Mouse (Mus musculus) urinary bladder, postnatal 25 days (tissue): ENCODE results near the gene Tgfbr1.

Experiments
- DNase-seq: peaks from one replicate; pipeline ENCODE4 v3.0.0; 2022; ENCODE audit warnings: low spot score

Gene Tgfbr1

DNA sequence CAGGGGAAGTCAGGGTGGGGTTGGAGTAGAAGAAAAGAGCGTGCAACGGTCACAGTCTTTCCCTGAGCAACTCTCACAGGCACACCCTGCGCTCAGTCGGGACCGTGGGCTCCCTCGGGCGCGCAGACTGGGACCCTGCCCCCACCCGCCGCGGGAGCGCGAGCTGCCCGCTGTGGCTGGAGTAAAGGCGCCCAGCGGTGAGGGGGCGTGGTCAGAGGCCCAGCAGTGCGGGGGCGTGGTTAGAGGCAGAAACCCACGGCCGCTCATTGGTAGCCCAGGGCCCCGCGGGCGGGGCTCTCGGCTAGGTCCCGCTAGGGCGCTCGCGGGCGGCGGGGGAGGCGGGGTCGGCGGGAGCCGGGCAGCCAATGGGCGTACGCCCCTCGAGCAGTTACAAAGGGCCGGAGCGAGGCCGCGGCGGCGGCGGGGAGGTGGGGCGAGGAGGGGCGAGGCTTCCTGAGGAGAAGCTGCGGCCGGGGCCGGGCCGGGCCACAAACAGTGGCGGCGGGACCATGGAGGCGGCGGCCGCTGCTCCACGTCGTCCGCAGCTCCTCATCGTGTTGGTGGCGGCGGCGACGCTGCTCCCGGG, at the start of gene Tgfbr1:
Gene Tgfbr1 (plus strand): TSS at position 420 of the 586 bp plus-strand sequence.
- DNase-seq: peak; percentile 99

DNA sequence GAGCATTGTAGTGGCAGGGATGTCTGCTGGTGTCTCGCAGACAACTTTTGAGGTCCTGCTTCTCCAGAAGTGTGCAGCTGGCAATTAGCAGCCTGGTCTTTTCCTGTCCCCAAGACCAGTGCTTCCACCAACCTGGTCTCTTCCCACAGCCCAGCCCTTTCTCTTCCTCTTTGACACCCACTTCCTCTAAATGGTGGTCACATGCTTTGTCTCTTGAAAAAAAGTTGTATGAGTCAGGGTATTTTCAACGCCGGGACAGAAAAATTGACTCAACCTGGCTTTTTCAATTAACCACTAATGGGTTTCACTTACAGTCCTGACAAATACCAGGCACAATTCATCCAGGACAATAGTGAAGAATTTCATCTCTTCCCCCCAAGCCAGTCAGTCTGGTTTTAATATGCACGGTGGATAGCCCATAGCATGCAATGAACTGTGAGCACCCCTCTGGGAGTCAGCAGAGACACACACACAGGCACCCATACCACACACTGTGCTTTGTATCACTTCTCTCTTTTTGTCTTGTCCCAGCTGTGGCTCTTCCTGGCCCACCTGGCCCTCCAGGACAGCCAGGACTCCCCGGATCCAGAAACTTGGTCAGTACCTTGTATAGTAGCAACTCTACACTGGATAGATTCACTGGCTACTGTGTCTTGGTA, 49.6 kb upstream of the Tgfbr1 start:
- no peak for DNase-seq

DNA sequence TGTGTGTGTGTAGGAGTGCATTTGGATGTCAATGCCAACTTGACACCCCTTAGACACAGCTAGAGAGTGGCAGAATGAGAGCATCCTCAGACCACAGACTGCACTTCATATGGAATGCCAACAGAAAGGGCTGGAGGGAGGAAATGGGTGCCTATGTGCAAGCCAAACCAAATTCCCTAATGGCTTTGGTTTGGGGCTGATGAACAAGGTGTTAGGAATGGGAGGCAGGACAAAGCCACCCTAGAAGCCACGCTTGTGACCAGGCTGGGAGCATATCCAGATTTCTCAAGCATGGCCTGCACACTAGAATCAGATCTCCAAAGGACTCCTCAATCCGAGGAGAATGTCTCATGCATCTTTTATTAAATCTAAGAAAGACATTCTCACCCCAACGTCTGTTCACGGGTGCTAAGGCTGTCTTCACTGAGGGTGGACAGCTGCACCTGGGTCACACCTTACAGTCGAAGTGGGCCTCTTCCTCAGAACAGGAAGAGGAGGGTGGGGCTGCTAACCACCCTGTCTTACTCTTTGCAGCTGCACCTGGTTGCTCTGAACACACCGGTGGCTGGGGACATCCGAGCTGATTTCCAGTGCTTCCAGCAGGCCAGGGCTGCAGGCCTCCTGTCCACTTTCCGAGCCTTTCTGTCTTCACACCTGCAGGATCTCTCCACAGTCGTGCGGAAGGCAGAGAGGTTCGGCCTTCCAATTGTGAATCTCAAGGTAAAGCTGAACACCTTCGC, 43.0 kb upstream of the Tgfbr1 start:
- no peak for DNase-seq

DNA sequence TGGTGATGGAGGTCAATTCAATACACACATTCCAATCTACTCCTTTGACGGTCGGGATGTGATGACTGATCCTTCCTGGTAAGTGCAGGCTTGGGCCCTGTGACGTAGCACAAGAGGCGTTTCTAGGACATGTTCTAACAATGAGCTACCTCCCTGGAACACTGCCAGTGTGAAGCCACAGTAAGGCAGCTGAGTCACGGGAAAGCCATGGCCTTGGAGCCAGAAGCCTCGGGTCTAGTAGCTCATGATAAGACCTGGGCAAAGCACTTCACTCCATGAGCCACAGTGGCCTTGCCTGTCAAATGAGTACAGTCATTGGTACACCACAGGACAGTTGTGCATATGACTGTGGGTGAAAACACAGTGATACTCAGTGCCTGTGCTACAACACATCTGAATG, 42.2 kb upstream of the Tgfbr1 start:
- DNase-seq: peak; percentile 58

DNA sequence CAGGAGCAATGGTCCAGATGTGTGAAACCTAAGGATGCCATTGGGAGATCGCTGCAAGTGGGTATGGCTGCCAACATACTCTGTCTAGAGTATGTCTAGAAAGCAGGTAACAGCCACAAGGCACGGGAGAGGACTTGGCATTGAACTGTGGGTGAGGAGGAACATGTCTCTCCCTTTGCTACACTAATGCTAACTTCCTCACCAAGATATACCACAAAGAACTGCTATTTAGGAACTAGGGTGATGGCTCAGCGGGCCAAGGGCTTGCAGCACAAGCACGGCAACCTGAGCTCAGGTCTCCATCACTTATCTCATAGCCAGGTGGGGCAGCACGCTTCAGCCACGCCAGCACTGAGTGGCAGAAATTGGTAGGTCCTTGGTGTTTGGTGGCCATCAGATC, 41.6 kb upstream of the Tgfbr1 start:
- no peak for DNase-seq

DNA sequence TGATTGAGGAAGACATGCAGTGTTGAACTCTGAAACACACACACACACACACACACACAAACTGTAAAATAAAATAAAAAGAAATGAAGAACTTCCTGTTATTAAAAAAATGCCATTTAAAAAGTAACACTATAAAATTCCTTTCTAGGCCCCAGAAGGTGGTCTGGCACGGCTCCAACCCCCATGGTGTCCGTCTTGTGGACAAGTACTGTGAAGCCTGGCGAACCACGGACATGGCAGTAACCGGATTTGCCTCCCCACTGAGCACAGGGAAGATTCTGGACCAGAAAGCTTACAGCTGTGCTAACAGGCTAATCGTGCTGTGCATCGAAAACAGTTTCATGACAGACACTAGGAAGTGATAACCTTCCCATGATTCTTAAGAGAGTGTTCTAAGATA, 41.1 kb upstream of the Tgfbr1 start:
- no peak for DNase-seq

DNA sequence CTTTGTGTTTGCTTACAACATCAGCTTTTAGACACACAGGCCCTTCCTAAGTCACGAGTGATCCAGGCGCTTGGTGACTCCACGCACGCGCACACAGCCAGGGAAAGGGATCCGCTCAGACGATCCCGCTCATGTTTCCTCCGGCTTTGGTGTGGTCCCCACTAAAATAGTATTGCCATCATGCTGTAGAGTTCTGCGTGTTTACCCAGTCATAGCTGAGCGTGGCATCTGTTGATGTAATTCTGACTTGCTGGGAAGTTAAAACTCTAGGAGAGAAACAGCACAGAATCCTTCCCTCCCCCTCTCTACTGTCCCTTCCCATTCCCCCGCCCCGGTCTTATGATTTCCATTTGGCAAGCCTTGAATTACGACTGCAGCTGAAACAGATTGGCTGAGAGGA, 40.3 kb upstream of the Tgfbr1 start:
- DNase-seq: no peak

DNA sequence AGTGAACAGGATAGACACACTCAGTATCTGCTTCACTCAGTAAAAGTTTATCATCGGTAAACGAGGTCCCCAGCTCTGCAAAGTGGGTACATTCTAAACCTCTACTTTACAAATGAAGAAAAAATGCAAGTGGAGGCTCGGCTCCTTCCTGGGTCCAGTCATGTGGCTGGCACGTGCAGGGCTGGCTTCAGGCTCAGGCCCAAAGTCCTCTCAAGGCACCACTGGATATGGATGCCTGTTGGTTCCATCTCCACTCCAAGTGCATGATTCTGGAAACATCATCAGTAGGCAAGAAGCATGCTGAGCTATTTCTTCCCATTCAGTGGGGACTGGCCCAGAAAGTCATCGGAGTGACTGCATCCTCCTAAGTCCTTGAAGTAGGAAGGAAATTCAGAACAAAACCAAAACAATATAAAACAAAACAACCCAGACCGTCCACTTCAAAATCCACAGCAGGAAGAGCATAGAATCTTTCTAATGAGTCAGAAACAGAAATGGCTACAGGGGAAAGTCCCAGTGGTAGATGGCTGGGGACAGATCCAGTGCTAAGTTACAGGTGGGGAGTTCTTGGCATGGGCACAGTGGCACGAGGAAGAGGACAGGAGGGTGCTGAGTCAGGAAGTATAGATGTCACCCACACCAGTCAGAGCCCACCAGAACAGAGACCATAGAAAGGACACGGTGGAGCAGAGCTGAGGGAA, 39.2 kb upstream of the Tgfbr1 start:
- DNase-seq: no peak

DNA sequence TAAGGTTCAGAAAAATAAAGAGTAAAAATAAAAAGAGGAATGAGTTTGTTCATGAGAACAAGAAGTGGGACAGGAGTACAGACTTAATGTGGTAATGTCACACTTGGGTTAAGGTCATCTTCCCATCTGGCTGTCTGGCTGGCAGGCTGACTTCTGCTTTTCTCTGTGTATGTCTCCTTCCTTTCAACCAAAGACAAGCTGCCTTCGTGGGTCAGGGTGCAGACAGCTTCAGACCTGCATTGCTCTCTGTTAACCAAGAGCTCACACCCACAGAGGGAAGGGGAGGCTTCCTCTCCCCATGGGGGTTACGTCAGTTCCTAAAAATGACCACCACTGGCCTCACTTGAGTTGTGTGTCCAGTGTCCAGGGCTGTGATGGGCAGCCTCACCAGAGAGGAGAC, 37.6 kb upstream of the Tgfbr1 start:
- no peak for DNase-seq

DNA sequence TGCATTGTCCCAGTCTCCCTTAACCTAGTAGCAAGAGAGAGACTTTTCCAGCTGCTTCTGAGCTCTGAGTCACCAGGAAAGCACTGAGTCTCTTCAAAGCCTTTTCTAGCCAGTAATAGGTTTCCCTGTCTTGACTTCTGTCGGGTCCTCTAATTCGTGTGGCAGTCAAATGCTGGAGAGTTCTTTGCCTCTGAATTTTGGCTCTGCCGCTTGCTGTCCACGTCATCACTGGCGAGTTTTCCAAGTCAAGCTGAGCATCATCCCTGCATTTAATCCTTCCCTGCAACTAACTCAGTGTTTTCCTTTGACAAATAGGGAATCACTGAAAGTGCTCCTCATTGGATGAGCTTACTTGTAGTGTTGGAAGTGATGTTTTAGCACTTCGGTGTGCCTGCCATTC, 36.6 kb upstream of the Tgfbr1 start:
- no peak for DNase-seq

DNA sequence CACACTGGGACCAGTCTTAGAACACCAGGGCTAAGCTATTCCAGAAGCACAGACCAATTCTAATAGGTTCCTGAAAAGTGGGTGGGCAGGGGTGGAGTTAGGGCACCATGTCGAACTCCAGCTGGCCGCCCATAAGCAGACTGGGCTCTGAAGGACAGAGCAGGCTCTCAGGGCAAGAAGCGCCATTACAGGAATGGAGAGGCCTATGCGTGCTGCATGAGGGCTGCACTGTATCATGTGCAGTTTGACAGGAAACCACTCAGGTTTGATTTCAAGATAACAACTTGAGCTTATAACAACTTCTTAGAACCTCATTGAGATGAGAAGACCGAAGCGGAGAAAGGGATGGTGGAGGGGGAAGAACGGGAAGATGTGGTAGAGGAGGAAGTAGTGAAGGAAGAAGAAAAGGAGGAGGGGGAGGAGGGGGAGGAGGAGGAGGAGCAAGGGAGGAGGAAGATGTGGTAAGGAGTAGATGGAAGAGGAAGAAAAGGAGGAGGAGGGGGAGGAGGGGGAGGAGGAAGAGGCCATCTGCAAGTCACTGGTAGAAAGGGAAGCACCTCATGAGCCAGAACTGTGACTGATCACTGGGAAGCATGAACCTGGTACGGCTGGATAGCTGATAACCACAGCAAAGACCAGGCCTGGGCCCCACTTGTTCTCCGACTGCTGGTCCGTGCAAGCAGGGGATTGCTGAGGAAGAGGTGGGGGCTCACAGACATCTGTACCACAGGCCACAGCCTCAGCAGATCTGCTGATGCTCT, 33.3 kb upstream of the Tgfbr1 start:
- DNase-seq: no peak

DNA sequence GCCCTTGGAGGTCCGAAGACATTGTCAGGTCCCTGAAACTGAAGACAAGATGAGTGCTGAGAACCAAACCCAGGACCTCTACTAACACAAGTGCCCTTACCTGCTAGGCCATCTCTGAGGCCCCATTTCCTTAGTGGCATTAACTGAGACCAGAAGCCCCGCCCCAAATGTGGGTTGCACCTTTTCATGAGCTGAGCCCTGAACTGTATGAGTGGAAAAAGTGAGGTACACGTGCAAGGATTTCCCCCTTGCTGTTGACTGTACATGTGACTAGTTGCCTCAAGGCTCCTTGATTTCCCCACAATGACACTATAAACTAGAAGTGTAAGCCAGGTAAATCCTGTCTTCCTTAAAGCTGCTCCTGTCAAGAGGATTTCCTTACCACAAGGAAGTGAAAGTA, 30.7 kb upstream of the Tgfbr1 start:
- DNase-seq: no peak

DNA sequence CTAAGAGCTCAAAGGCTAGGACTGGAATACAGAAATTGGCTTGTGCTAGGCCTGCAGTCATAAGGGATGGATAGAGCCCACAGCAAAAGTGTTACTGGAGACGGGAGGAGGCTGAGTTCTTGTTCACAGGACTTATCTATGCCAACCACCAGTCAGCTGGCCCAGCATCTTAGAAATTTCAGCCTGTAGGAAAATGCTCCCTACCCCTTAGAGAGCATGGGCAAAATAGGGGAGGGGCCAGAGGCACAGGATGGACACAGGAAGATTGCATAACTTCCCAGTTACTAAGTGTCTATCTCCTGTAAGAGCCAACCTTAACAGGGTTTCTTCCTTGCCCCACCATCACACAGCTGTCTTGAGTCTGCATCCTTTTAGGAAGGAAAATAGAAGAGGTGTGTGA, 28.8 kb upstream of the Tgfbr1 start:
- no peak for DNase-seq

DNA sequence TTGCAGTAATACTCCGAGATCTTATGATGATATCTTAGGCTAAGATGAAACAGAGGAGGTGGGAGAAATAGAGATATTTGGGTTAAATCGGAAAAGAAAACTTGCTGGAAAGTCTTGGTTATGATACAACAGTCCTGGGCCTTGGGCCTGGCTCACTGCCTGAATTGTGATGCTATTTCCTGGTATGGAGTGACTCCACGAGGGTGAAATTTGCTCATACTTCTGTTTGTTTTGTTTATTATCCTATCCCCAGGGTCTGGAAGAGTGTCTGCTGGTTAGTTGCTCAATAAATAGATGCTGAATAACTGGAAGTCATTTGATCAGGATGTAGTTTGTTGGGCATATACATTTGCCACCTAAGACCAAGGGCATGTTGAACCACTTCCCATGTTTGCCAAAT, 25.2 kb upstream of the Tgfbr1 start:
- DNase-seq: no peak

DNA sequence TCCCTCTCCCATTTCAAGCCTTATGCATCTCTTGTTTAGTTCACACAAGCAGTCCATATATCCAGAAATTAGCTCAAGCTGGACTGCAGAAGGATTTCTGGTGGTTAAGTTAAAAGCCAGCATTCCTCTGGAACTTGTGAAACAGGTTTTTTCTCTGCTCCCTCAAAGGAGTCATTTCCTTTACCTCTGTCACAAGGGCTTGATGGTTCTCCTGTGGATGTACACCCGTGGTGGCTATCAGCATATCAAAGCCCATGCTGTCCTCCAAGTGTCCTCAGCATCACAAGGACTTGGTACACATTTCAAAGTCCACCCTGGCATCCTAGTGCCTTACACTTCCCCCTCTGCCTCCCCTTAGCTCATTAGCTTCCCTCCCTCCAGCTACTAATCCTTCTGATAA, 23.7 kb upstream of the Tgfbr1 start:
- no peak for DNase-seq

DNA sequence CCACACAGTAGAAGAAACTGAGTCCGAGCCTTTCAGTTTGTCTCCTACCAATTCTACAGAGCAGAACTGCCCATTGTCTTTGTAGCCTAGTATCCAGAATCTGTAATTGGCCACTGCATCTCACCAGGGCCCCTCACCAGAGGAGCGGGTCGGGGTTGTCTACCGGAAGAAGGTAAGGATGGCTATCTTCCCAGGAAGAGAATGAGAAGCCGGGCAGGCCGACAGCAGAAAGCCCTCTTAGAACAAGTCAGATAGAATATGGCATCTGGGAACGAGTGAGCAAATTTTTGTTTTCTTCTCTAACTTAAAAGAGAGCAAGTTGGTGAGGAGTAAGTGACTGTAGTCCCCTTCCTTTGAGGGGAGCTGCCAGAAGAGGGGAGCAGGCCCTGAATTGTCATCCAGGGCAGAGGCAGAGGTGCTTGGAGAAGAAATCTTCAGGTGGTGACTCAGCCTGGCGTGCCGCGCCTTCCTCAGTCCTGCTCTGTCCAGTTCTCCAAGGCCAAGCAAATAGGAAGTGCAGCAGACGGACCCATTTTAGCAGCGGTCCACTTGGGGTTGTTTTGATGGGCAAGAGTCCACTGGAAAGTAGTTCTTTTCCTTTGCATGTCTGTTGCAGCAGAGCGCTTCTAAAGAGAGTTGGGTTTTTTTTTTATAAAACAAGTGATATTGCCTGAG, 22.5 kb upstream of the Tgfbr1 start:
- DNase-seq: no peak

DNA sequence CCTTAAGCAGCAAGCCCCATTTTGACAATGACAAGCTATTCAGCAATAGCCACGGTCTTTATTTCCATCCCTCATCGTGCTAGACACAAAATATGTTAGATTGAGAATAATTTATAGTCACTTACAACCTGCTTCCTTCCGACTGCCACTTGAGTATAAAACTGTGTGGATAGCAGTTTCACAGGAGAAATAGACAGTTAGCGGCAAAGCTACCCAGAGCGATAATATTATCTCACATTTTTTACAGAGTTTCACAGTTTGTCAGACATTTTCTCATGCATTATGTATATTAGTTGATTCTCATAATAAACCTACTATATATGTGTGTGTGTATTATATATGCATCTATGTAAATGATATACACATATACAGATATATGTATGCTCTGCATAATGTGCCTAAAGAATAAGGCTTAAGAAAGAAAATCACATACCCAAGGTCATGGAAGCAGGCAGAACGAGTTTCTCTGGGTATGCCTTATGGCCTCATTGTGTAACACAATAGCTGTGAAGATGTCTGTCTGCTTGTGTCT, 20.1 kb upstream of the Tgfbr1 start:
- no peak for DNase-seq

DNA sequence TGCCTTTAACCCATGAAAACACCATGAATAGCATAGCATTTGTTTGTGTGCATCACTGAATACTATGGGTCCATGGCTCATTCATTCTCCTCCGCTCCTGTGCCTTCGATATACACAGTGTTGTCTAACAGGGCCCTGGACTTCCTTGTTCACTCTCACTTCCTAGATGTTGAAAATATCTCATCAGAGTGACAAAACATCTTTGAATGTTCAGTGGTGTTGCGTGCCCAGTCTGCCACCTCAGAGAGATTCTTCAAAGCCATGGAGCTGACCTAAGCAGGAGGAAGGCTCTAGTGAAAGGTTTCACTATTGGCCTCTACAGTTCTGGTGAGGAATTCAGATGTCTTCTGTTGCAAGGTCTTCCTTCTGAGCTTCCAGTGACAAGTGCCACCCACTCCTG, 19.5 kb upstream of the Tgfbr1 start:
- DNase-seq: no peak

DNA sequence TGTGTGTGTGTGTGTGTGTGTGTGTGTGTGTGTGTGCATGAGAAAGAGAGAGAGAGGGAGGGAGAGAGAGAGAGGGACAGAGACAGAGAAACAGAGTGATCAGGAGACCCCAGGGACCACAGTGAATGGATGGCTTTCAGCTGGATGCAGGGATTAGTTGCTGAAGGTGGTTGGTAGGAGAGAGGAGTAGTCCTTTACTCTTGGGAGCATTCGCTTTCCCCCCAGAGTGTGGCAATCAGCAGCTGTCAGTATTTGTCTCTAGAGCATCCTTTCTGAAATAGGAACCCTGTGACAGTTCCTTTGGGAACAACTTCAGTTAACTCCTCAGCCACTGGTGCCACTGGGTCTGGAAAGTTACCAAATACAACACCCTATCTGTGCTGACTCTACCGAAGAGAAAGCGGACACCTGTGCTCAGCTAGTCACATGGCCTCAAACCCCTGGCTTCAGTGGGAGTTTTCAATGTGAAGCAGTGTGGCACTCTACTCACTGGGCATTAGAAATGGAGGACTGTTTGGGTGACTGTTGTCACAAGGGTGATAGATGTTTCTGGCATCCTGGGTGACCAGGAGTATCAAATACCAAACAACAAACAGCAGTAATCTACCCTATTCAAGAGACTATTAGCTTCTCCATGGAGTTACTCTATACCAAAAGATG, 16.0 kb upstream of the Tgfbr1 start:
- DNase-seq: no peak

DNA sequence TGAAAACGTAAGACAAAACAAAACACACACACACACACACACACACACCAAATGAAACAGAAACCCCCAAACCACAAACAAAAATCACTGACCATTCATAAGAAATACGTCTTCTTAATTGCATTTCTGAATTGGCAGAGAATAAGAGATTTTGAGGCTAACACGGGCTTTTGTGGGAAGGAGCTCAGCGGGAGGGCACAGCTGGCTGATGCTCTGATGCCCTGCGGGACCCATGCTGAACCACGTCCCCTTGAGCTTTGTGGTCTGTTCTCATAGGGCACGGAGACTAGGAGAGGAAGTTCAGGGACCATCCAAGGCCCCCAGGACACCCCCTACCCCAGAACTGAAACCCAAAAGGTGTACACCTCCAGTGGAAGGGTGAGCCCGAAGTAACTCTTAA, 10.4 kb upstream of the Tgfbr1 start:
- DNase-seq: no peak

DNA sequence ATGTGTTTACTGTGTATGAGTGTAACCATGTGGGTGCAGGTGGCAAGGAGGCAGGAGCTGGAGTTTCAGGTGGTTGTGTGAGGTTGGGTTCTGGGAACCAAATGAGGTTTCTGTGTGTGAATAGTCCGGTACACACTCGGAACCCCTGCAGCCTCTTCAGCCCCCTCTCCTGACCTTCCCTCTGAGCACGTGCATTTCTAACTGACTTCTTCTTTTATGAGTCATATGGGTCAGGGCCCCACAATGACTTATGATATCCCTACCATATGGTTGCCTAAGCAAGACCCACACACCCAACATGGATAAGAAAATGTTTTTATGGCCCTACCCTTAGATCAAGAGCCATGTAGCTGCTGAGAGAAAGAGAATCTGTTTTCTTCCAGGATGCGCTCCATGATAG, 6.0 kb upstream of the Tgfbr1 start:
- DNase-seq: no peak
